Mouse (Mus musculus): ENCODE measurements around the gene Gpc6. TPM values are rescaled to one million over a fixed set of nuclear protein-coding genes. Genes with fewer than 3 reads are reported as not detected.

Gene Gpc6
- total and polyA plus RNA-seq, 3 experiments = 4.6 to 10.3 (median 8.0) TPM

DNA sequence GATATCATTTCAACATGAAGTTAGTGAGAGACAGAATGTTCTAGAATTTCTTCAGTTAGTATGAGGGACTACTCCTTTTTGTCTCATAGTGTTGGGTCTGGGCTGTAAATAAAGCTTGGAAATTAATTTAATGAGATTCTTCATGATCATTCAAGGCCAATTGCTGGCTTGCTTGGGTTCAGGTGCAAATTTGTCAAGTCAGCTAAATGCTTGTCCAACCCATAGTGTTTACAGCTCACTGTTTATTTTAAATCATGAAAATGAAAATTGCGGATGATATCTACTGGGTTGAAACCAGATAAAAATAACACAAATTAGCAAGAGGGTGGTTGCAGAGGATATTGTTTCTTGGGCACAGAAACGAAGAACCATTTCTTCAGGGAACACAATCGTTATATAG, 49.6 kb downstream of the Gpc6 start:
- no peak overlapping the region for H3K4me3 ChIP-seq
- H3K27me3 ChIP-seq (ENCODE audit: control insufficient read depth, insufficient read depth, low read length) = no peaks in the 10 kb centered on the region
- no peaks in the 10 kb centered on the region for H3K4me1 ChIP-seq (ENCODE audit: control insufficient read depth, insufficient read depth, low read length)
- no peak for TF ChIP-seq CTCF (IDR thresholded peaks at IDR 0.05)
- TF ChIP-seq POLR2A (IDR thresholded peaks at IDR 0.05; ENCODE audit: insufficient read depth, low read depth, low read length) = no peak
- TF ChIP-seq EP300 (IDR thresholded peaks at IDR 0.05; ENCODE audit: insufficient read depth, low read depth, low read length) = no peak
- intact Hi-C loops (cut with DNase I) = no loop called here
- no peak overlapping the region for H3K27ac ChIP-seq
- no peaks in the 10 kb centered on the region for H3K36me3 ChIP-seq (ENCODE audit: control insufficient read depth, insufficient read depth, low read length)
- no peak for DNase-seq
- WGBS = 81% methylated on average over 3 of the region's 3 CpGs
- H3K79me2 ChIP-seq (replicated peaks; ENCODE audit: control insufficient read depth, insufficient read depth, low read length) = no peaks in the 10 kb centered on the region
- no peak overlapping the region for H3K9ac ChIP-seq (ENCODE audit: low read depth, low read length)

DNA sequence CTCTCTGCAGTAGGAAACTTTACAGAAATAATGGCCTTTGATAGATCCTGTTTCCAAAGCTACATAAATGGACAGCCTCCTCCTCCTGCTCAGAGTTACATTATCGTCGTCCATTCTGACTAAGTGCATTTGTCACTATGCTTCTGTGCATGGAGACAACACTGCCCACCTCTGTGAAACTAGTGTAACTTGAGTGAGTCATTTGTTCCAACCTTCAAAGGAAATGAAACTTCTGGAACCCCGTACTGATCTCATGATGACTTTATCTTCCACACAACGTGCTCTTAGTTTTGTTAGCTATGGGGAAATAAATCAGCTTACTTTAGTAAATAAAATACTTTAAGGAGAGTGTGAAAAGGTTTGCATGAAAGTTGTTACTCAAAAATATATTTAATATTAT, 50.1 kb downstream of the Gpc6 start:
- 34% methylated on average over 4 of the region's 4 CpGs for WGBS
- no peak for TF ChIP-seq POLR2A (IDR thresholded peaks at IDR 0.05; ENCODE audit: insufficient read depth, low read depth, low read length)
- no peak for TF ChIP-seq EP300 (IDR thresholded peaks at IDR 0.05; ENCODE audit: insufficient read depth, low read depth, low read length)
- TF ChIP-seq CTCF (IDR thresholded peaks at IDR 0.05) = no peak
- no peaks in the 10 kb centered on the region for H3K4me1 ChIP-seq (ENCODE audit: control insufficient read depth, insufficient read depth, low read length)
- no peaks in the 10 kb centered on the region for H3K27me3 ChIP-seq (ENCODE audit: control insufficient read depth, insufficient read depth, low read length)
- intact Hi-C loops (cut with DNase I) = no loop called here
- H3K9ac ChIP-seq (ENCODE audit: low read depth, low read length) = no peak overlapping the region
- H3K4me3 ChIP-seq = no peak overlapping the region
- no peaks in the 10 kb centered on the region for H3K36me3 ChIP-seq (ENCODE audit: control insufficient read depth, insufficient read depth, low read length)
- H3K79me2 ChIP-seq (replicated peaks; ENCODE audit: control insufficient read depth, insufficient read depth, low read length) = no peaks in the 10 kb centered on the region
- DNase-seq = no peak
- H3K27ac ChIP-seq = no peak overlapping the region

DNA sequence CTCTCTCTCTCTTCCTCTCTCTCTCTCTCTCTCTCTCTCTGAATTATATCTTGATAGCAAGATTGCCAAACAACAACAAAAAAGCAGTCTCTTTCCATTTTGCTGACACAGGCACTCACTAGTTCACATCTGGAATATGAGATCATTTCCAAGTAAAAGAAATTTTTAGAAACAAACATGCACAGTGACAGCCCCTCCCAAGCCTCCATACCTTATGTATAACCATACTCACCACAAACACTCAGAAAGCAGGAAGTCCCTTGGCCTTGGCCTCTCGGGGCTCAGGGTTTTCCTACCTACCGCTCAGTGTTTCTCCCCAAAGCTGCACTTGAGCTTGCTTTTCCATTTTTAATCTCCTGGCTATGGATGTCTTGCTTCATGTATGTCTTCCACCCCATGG, 52.1 kb downstream of the Gpc6 start:
- Histone ChIP-seq H3K9ac (ENCODE audit: low read depth, low read length) (no peak overlapping the region), H3K27ac (no peak overlapping the region), H3K27me3 (ENCODE audit: control insufficient read depth, insufficient read depth, low read length) (no peaks in the 10 kb centered on the region), H3K4me1 (ENCODE audit: control insufficient read depth, insufficient read depth, low read length) (no peaks in the 10 kb centered on the region), H3K79me2 (replicated peaks; ENCODE audit: control insufficient read depth, insufficient read depth, low read length) (no peaks in the 10 kb centered on the region), H3K36me3 (ENCODE audit: control insufficient read depth, insufficient read depth, low read length) (no peaks in the 10 kb centered on the region), H3K4me3 (no peak overlapping the region)
- TF ChIP-seq EP300 (IDR thresholded peaks at IDR 0.05; ENCODE audit: insufficient read depth, low read depth, low read length) (no peak), CTCF (IDR thresholded peaks at IDR 0.05) (no peak), POLR2A (IDR thresholded peaks at IDR 0.05; ENCODE audit: insufficient read depth, low read depth, low read length) (no peak)
- DNase-seq = no peak
- WGBS = 57% methylated on average over 2 of the region's 2 CpGs
- intact Hi-C loops (cut with DNase I) = no loop called here

DNA sequence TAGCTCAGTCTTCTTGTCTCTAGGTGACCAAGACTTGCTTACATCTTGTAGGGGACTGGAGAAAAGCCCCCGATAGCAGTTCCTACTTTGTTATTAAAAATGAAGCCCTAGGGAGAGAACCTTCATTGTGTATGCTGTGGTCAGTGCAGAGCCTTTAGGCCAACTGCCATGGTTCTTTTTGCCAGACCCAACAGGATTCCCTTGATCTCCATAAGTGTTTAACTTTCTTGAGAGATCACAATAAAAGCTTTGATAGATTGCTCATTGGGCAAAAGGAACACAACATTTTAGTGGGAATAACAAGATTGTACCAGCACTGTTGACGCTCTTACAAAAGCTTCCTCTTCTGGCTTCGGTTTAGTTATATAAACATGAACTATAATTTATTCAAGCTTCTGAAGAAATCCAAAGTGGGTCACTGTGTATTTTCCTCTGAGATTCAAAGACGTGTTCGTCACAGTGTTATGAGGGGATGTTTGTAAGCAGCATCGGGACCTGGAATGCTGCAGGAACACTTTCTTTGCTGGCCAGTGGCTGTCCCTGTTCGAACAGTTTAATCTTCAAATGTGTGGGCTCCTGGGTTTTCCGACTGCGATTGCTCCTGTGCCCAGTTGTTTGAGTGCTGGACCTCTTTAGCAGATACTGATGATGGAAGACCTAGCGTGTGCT, 54.7 kb downstream of the Gpc6 start:
- intact Hi-C loops (cut with DNase I) = no loop called here
- no peak for DNase-seq
- Histone ChIP-seq H3K79me2 (replicated peaks; ENCODE audit: control insufficient read depth, insufficient read depth, low read length) (no peaks in the 10 kb centered on the region), H3K4me1 (ENCODE audit: control insufficient read depth, insufficient read depth, low read length) (no peaks in the 10 kb centered on the region), H3K9ac (ENCODE audit: low read depth, low read length) (no peak overlapping the region), H3K4me3 (no peak overlapping the region), H3K27me3 (ENCODE audit: control insufficient read depth, insufficient read depth, low read length) (no peaks in the 10 kb centered on the region), H3K36me3 (ENCODE audit: control insufficient read depth, insufficient read depth, low read length) (no peaks in the 10 kb centered on the region), H3K27ac (no peak overlapping the region; the same call in 1 of the 2 replicates)
- TF ChIP-seq EP300 (IDR thresholded peaks at IDR 0.05; ENCODE audit: insufficient read depth, low read depth, low read length) (no peak), CTCF (IDR thresholded peaks at IDR 0.05) (no peak), POLR2A (IDR thresholded peaks at IDR 0.05; ENCODE audit: insufficient read depth, low read depth, low read length) (no peak)
- 70% methylated on average over 10 of the region's 10 CpGs for WGBS

DNA sequence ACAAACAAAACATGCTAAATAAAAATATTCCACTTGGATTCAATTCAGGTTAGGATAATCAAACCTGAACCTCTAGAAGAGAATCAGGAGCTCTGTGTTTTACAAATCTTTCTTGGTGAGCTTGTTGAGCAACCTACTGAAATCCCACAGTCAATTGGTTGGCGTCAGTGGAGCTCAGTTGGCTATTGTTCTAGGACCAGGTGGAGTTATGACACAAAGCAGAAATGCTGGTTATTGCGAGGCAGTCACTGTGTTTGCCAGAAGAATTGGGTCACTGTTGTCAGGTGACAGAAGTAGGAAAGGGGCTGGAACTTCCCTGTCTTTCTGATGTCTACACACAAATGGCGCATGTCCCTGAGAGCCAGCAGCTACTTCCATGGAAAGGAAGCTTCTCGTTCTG, 56.6 kb downstream of the Gpc6 start:
- no peaks in the 10 kb centered on the region for H3K36me3 ChIP-seq (ENCODE audit: control insufficient read depth, insufficient read depth, low read length)
- no peaks in the 10 kb centered on the region for H3K27me3 ChIP-seq (ENCODE audit: control insufficient read depth, insufficient read depth, low read length)
- WGBS = 75% methylated on average over 4 of the region's 4 CpGs
- H3K9ac ChIP-seq (ENCODE audit: low read depth, low read length) = no peak overlapping the region
- DNase-seq = no peak
- H3K79me2 ChIP-seq (replicated peaks; ENCODE audit: control insufficient read depth, insufficient read depth, low read length) = no peaks in the 10 kb centered on the region
- no peak for TF ChIP-seq EP300 (IDR thresholded peaks at IDR 0.05; ENCODE audit: insufficient read depth, low read depth, low read length)
- intact Hi-C loops (cut with DNase I) = no loop called here
- H3K4me1 ChIP-seq (ENCODE audit: control insufficient read depth, insufficient read depth, low read length) = no peaks in the 10 kb centered on the region
- H3K27ac ChIP-seq = no peak overlapping the region
- no peak overlapping the region for H3K4me3 ChIP-seq

DNA sequence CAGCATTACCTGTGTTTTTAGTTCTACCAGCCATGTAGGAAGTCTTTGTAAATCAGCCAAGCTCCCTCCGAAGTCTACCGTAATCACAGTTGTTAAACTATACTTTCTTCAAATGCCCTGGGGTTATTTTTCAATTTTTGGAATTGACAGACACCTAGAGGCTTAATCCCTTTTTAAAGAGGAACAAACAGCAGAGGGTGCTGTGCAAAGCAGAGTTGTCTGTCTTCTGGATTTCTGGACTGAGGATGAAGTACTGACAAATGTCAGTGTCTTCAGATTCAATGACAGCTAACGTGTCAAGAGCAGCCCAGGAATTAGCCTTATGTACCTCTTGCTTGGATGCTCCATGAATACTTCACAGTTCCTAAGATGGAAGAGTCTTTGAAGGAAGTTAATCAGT, 62.2 kb downstream of the Gpc6 start:
- intact Hi-C loops (cut with DNase I) = no loop called here
- TF ChIP-seq POLR2A (IDR thresholded peaks at IDR 0.05; ENCODE audit: insufficient read depth, low read depth, low read length) (no peak), CTCF (IDR thresholded peaks at IDR 0.05) (peak; percentile 47), EP300 (IDR thresholded peaks at IDR 0.05; ENCODE audit: insufficient read depth, low read depth, low read length) (no peak)
- Histone ChIP-seq H3K36me3 (ENCODE audit: control insufficient read depth, insufficient read depth, low read length) (no peaks in the 10 kb centered on the region), H3K4me3 (no peak overlapping the region), H3K79me2 (replicated peaks; ENCODE audit: control insufficient read depth, insufficient read depth, low read length) (no peaks in the 10 kb centered on the region), H3K4me1 (ENCODE audit: control insufficient read depth, insufficient read depth, low read length) (no peaks in the 10 kb centered on the region), H3K27me3 (ENCODE audit: control insufficient read depth, insufficient read depth, low read length) (no peaks in the 10 kb centered on the region), H3K27ac (no peak overlapping the region), H3K9ac (ENCODE audit: low read depth, low read length) (no peak overlapping the region)
- DNase-seq = no peak
- WGBS = 74% methylated on average over 3 of the region's 3 CpGs
